Mouse (Mus musculus): ENCODE results near the gene Rhpn2.

The Rhpn2 gene

GRCm38 (mm10) chr7:35347918-35348700 is 14.1 kb downstream of the Rhpn2 start:
- DNase-seq (ENCODE audit: low spot score): no peak

- DNase-seq (ENCODE audit: low spot score): no peak
Observed at GRCm38 (mm10) chr7:35349022-35349421, 15.1 kb downstream of the Rhpn2 start.

GRCm38 (mm10) chr7:35349886-35350684 is 16.1 kb downstream of the Rhpn2 start:
- DNase-seq (ENCODE audit: low spot score): no peak

GRCm38 (mm10) chr7:35351155-35351554 is 17.2 kb downstream of the Rhpn2 start:
- DNase-seq (ENCODE audit: low spot score): no peak

- no peak for DNase-seq (ENCODE audit: low spot score)
Observed at GRCm38 (mm10) chr7:35353306-35353705, 19.3 kb downstream of the Rhpn2 start.

- no peak for DNase-seq (ENCODE audit: low spot score)
Observed at GRCm38 (mm10) chr7:35355303-35355872, 21.4 kb downstream of the Rhpn2 start.

- DNase-seq (ENCODE audit: low spot score): no peak
Observed at GRCm38 (mm10) chr7:35357621-35358020, 23.7 kb downstream of the Rhpn2 start.

GRCm38 (mm10) chr7:35362253-35362652 is 28.3 kb downstream of the Rhpn2 start:
- DNase-seq (ENCODE audit: low spot score): no peak

- no peak for DNase-seq (ENCODE audit: low spot score)
Observed at GRCm38 (mm10) chr7:35362868-35363267, 28.9 kb downstream of the Rhpn2 start.

- no peak for DNase-seq (ENCODE audit: low spot score)
Observed at GRCm38 (mm10) chr7:35365161-35365910, 31.4 kb downstream of the Rhpn2 start.

- DNase-seq (ENCODE audit: low spot score): no peak
Observed at GRCm38 (mm10) chr7:35371096-35371495, 37.1 kb downstream of the Rhpn2 start.

- no peak for DNase-seq (ENCODE audit: low spot score)
Observed at GRCm38 (mm10) chr7:35372483-35373017, 38.6 kb downstream of the Rhpn2 start.

- DNase-seq (ENCODE audit: low spot score): no peak
Observed at GRCm38 (mm10) chr7:35373146-35373989, 39.4 kb downstream of the Rhpn2 start.

GRCm38 (mm10) chr7:35374265-35374664 is 40.3 kb downstream of the Rhpn2 start:
- DNase-seq (ENCODE audit: low spot score): no peak

GRCm38 (mm10) chr7:35376623-35377022 is 42.7 kb downstream of the Rhpn2 start:
- DNase-seq (ENCODE audit: low spot score): no peak

GRCm38 (mm10) chr7:35379492-35380119 is 45.6 kb downstream of the Rhpn2 start:
- no peak for DNase-seq (ENCODE audit: low spot score)

- no peak for DNase-seq (ENCODE audit: low spot score)
Observed at GRCm38 (mm10) chr7:35380351-35380750, 46.4 kb downstream of the Rhpn2 start.

GRCm38 (mm10) chr7:35381861-35382260 is 47.9 kb downstream of the Rhpn2 start:
- DNase-seq (ENCODE audit: low spot score): no peak

- DNase-seq (ENCODE audit: low spot score): no peak
Observed at GRCm38 (mm10) chr7:35382706-35383353, 48.9 kb downstream of the Rhpn2 start.

- DNase-seq (ENCODE audit: low spot score): no peak
Observed at GRCm38 (mm10) chr7:35386525-35386952, 52.6 kb downstream of the Rhpn2 start.
